Mouse (Mus musculus) thymus, adult 2 months (tissue): Measurements from ENCODE around the gene Wnt7a. TPM values are rescaled to one million over a fixed set of nuclear protein-coding genes. Genes with fewer than 3 reads are reported as not detected.

Experiments
- DNase-seq: peaks from one replicate; pipeline ENCODE4 v3.0.0; 2021
- H3K27ac ChIP-seq: fragments of 200-500 bp; 2 replicates; pipeline ENCODE4 v1.5.1; 2012; ENCODE audit warnings: low read length, control low read depth; ENCODE audit not compliant: control insufficient read depth, insufficient read depth
- H3K27me3 ChIP-seq: fragments of 200-500 bp; 2 replicates; pipeline ENCODE4 v1.6.1; 2012; ENCODE audit warnings: mild to moderate bottlenecking, low read length, moderate library complexity, mixed read lengths; ENCODE audit not compliant: control insufficient read depth, insufficient read depth
- H3K36me3 ChIP-seq: fragments of 200-500 bp; 2 replicates; pipeline ENCODE4 v1.6.1; 2012; ENCODE audit warnings: mild to moderate bottlenecking, low read length, moderate library complexity; ENCODE audit not compliant: control insufficient read depth, insufficient read depth
- H3K4me1 ChIP-seq: fragments of 200-500 bp; replicated peaks from 2 replicates; pipeline ENCODE4 v1.6.1; 2012; ENCODE audit warnings: low read length; ENCODE audit not compliant: control insufficient read depth, insufficient read depth
- H3K4me3 ChIP-seq: fragments of 200-500 bp; 2 replicates; pipeline ENCODE4 v1.5.1; 2012; ENCODE audit warnings: mild to moderate bottlenecking, low read length, control low read depth, moderate library complexity; ENCODE audit not compliant: control insufficient read depth, insufficient read depth
- CTCF ChIP-seq: fragments of 200-500 bp; IDR thresholded peaks from 2 replicates; pipeline ENCODE4 v1.5.1; 2012; ENCODE audit warnings: mild to moderate bottlenecking, control low read depth, low read length, moderate library complexity, borderline replicate concordance; ENCODE audit not compliant: control insufficient read depth, poor library complexity, insufficient read depth; ENCODE audit errors: extremely low read depth
- POLR2A ChIP-seq: fragments of 200-500 bp; IDR thresholded peaks from 2 replicates; pipeline ENCODE4 v1.6.1; 2012; ENCODE audit warnings: mild to moderate bottlenecking, low read length, control low read depth, moderate library complexity; ENCODE audit not compliant: control insufficient read depth, poor library complexity, insufficient read depth; ENCODE audit errors: extremely low read depth
- WGBS: fragments of 180-500 bp; shearing (Covaris S2); methylation state at CpG from one replicate; pipeline ENCODE4 v1.1.7; 2018; 5-methylcytosine and 5-hydroxymethylcytosine counted together
- polyA plus RNA-seq: library from polyadenylated mRNA; depleted of rRNA; stranded (reverse); fragments of >200 nt; gene quantifications from 2 replicates; pipeline ENCODE4 v1.2.3, GENCODE M21; 2012

Gene Wnt7a
- polyA plus RNA-seq, 1 experiment = 0.04 TPM

- Histone ChIP-seq H3K27ac (no peak overlapping the region), H3K27me3 (no peaks in the 10 kb centered on the region), H3K36me3 (no peaks in the 10 kb centered on the region), H3K4me1 (no peaks in the 10 kb centered on the region; the same call in 1 of the 2 replicates), H3K4me3 (no peak overlapping the region)
- no peak for DNase-seq
- TF ChIP-seq POLR2A = no peak
- no peak for TF ChIP-seq CTCF
- WGBS = 32% methylated on average over 12 of the region's 12 CpGs
Observed at GRCm38 (mm10) chr6:91400514-91400913, 10.6 kb downstream of the Wnt7a start.

GRCm38 (mm10) chr6:91392475-91393174, 18.5 kb downstream of the Wnt7a start:
- 20% methylated on average over 5 of the region's 5 CpGs for WGBS

GRCm38 (mm10) chr6:91389141-91389540, 22.0 kb downstream of the Wnt7a start:
- Histone ChIP-seq H3K4me3 (no peak overlapping the region), H3K27ac (no peak overlapping the region), H3K4me1 (no peaks in the 10 kb centered on the region; the same call in 1 of the 2 replicates), H3K36me3 (no peaks in the 10 kb centered on the region), H3K27me3 (no peaks in the 10 kb centered on the region)
- TF ChIP-seq POLR2A (no peak), CTCF (no peak)
- DNase-seq = no peak
- WGBS = 89% methylated on average over 4 of the region's 4 CpGs

More at GRCm38 (mm10) chr6:91392475-91393174, 18.5 kb downstream of the Wnt7a start:
- H3K27ac ChIP-seq = no peak overlapping the region
- DNase-seq = no peak
- TF ChIP-seq CTCF = no peak
- no peak for TF ChIP-seq POLR2A
- no peaks in the 10 kb centered on the region for H3K27me3 ChIP-seq
- no peak overlapping the region for H3K4me3 ChIP-seq
- H3K36me3 ChIP-seq = no peaks in the 10 kb centered on the region
- H3K4me1 ChIP-seq = no peaks in the 10 kb centered on the region; the same call in 1 of the 2 replicates

GRCm38 (mm10) chr6:91384415-91384814, 26.7 kb downstream of the Wnt7a start:
- H3K4me1 ChIP-seq = no peaks in the 10 kb centered on the region
- H3K27ac ChIP-seq = no peak overlapping the region
- DNase-seq = no peak
- H3K36me3 ChIP-seq = no peaks in the 10 kb centered on the region
- WGBS = 85% methylated on average over 2 of the region's 2 CpGs
- no peak overlapping the region for H3K4me3 ChIP-seq
- H3K27me3 ChIP-seq = no peaks in the 10 kb centered on the region
- TF ChIP-seq CTCF (no peak), POLR2A (no peak)

- no peak for DNase-seq
- Histone ChIP-seq H3K4me3 (no peak overlapping the region), H3K36me3 (no peaks in the 10 kb centered on the region), H3K27me3 (no peaks in the 10 kb centered on the region), H3K27ac (no peak overlapping the region), H3K4me1 (no peaks in the 10 kb centered on the region)
- TF ChIP-seq CTCF = no peak
- TF ChIP-seq POLR2A = no peak
- WGBS = 89% methylated on average over 2 of the region's 2 CpGs
Observed at GRCm38 (mm10) chr6:91383871-91384270, 27.3 kb downstream of the Wnt7a start.

- 69% methylated on average over 1 of the region's 1 CpGs for WGBS
- DNase-seq = no peak
Observed at GRCm38 (mm10) chr6:91383303-91383702, 27.9 kb downstream of the Wnt7a start.

More at GRCm38 (mm10) chr6:91383303-91383702, 27.9 kb downstream of the Wnt7a start:
- no peaks in the 10 kb centered on the region for H3K27me3 ChIP-seq
- H3K36me3 ChIP-seq = no peaks in the 10 kb centered on the region
- TF ChIP-seq CTCF = no peak
- no peak for TF ChIP-seq POLR2A
- no peak overlapping the region for H3K27ac ChIP-seq
- H3K4me1 ChIP-seq = no peaks in the 10 kb centered on the region
- no peak overlapping the region for H3K4me3 ChIP-seq
